ENCODE assay signal across 8 mouse cellular contexts in the genomic region with DNA sequence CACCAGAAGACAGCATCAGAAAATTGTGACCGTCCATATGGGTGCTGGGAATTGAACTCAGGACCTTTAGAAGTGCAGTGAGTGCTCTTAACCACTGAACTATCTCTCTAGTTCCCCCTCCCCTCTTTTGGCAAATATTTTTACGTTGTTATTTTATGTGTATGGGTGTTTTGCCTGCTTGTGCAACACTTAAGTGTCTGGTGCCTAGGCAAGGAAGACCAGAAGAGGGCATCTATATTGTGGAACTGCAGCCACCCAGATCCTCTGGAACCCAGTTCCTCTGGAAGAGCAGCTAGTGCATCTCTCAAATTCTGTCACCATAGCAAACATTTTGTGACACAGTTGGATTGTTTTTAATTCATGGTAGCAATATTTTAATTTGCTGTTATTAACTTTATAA. TPM values are rescaled to one million over a fixed set of nuclear protein-coding genes. Genes with fewer than 3 reads are reported as not detected.
DNase-seq lines count a peak whose midpoint lies in the region; ATAC-seq and TF ChIP-seq lines count a peak whose summit lies in the region.

No protein-coding gene starts in this region.

- peak; percentile 6; the same call in 1 of the 2 replicates for TF ChIP-seq CTCF in heart, adult 2 months (IDR thresholded peaks at IDR 0.05)
- TF ChIP-seq CTCF in liver, embryonic 14.5 days (IDR thresholded peaks at IDR 0.05; ENCODE audit: low read depth) = no peak

- no peak overlapping the region for H3K27ac ChIP-seq in heart, adult 2 months
- H3K27ac ChIP-seq in forebrain, embryonic 16.5 days (ENCODE audit: low read length) = no peak overlapping the region
- H3K27ac ChIP-seq in liver, embryonic 14.5 days = peak overlapping the region; percentile 87

- H3K4me2 ChIP-seq in forebrain, embryonic 16.5 days (ENCODE audit: low read length) = peak overlapping the region; percentile 70
- H3K4me2 ChIP-seq in liver, embryonic 14.5 days (ENCODE audit: low read depth) = peak overlapping the region; percentile 91

- TF ChIP-seq POLR2A in heart, adult 2 months (IDR thresholded peaks at IDR 0.05; ENCODE audit: insufficient read depth, low read depth, low read length) = no peak

- H3K27me3 ChIP-seq in heart, adult 2 months (ENCODE audit: control insufficient read depth, insufficient read depth, low read length) = no peaks in the 10 kb centered on the region
- H3K27me3 ChIP-seq in forebrain, embryonic 16.5 days (replicated peaks; ENCODE audit: control insufficient read depth, insufficient read depth, low read length) = no peaks in the 10 kb centered on the region
- H3K27me3 ChIP-seq in liver, embryonic 14.5 days (ENCODE audit: control insufficient read depth, insufficient read depth, low read length) = no peaks in the 10 kb centered on the region

- peaks cover 6% of the 10 kb centered on the region for H3K4me1 ChIP-seq in heart, adult 2 months (ENCODE audit: control insufficient read depth, insufficient read depth, low read length)
- peaks cover 24% of the 10 kb centered on the region for H3K4me1 ChIP-seq in forebrain, embryonic 16.5 days (replicated peaks; ENCODE audit: control insufficient read depth, insufficient read depth, low read length)
- peaks cover 14% of the 10 kb centered on the region in 2 experiments for H3K4me1 ChIP-seq in liver, embryonic 14.5 days (replicated peaks; ENCODE audit: control insufficient read depth in 2 of 2, insufficient read depth in 2 of 2, low read length in 1 of 2)

- no peak overlapping the region for H3K9ac ChIP-seq in heart, adult 2 months (ENCODE audit: low read depth, low read length)
- no peak overlapping the region for H3K9ac ChIP-seq in forebrain, embryonic 16.5 days (replicated peaks; ENCODE audit: low read depth, low read length)
- H3K9ac ChIP-seq in liver, embryonic 14.5 days (replicated peaks) = peak overlapping the region; percentile 98

- WGBS in heart, adult 2 months = 29% methylated on average over 2 of the region's 2 CpGs
- WGBS in forebrain, embryonic 16.5 days = 40% methylated on average over 2 of the region's 2 CpGs
- 28% methylated on average over 2 of the region's 2 CpGs for WGBS in liver, embryonic 14.5 days (ENCODE audit: insufficient replicate concordance)

- H3K36me3 ChIP-seq in heart, adult 2 months (ENCODE audit: control insufficient read depth, insufficient read depth, low read length) = peaks cover 20% of the 10 kb centered on the region
- H3K36me3 ChIP-seq in forebrain, embryonic 16.5 days (ENCODE audit: control insufficient read depth, insufficient read depth) = no peaks in the 10 kb centered on the region
- H3K36me3 ChIP-seq in liver, embryonic 14.5 days (replicated peaks; ENCODE audit: control insufficient read depth, insufficient read depth, low read depth) = no peaks in the 10 kb centered on the region

- intact Hi-C loops in heart, adult 2 months (cut with DNase I) = loop anchor here (10.0 kb wide), 1 partner anchor 932 kb away; the partner anchor contains the start of gene Lrrc3b
- intact Hi-C loops in heart, postnatal 14 days (cut with DNase I) = loop anchor here (5.0 to 10.0 kb wide), 2 partner anchors 50 to 1012 kb away; no protein-coding TSS in a partner anchor

- no peaks in the 10 kb centered on the region; the same call in 1 of the 2 replicates for H3K79me2 ChIP-seq in heart, adult 2 months (replicated peaks; ENCODE audit: control insufficient read depth, insufficient read depth, low read length)

- DNase-seq in heart, adult 2 months = no peak
- DNase-seq in heart, postnatal 14 days = no peak
- DNase-seq in A20 (ENCODE audit: low read depth, low spot score) = peak; percentile 66
- DNase-seq in liver, embryonic 14.5 days (ENCODE audit: low read depth in 3 of 3, low spot score in 3 of 3) = peak in 1 of 3 experiments; percentile 7
- no peak for DNase-seq in cerebellum, adult 9-11 months
- DNase-seq in right cerebral cortex, postnatal 14 days = no peak
- no peak for DNase-seq in MN1 (ENCODE audit: low spot score)

- no peaks in the 10 kb centered on the region for H3K9me3 ChIP-seq in forebrain, embryonic 16.5 days (ENCODE audit: control insufficient read depth, low read length)
- no peaks in the 10 kb centered on the region for H3K9me3 ChIP-seq in liver, embryonic 14.5 days (ENCODE audit: control insufficient read depth, low read length)

- TF ChIP-seq EP300 in heart, adult 2 months (IDR thresholded peaks at IDR 0.05; ENCODE audit: insufficient read depth, low read depth, low read length) = no peak
- no peak for TF ChIP-seq EP300 in liver, embryonic 14.5 days (IDR thresholded peaks at IDR 0.05; ENCODE audit: low read depth)

- ATAC-seq in forebrain, embryonic 16.5 days = no peak
- no peak for ATAC-seq in liver, embryonic 14.5 days (ENCODE audit: insufficient read depth)

- H3K4me3 ChIP-seq in heart, adult 2 months = peak overlapping the region; percentile 96
- peak overlapping the region; percentile 96 for H3K4me3 ChIP-seq in forebrain, embryonic 16.5 days (replicated peaks; ENCODE audit: low read length)
- peak overlapping the region; percentile 83 to 97 for H3K4me3 ChIP-seq in liver, embryonic 14.5 days (ENCODE audit: insufficient read depth in 1 of 2, low read depth in 2 of 2, low read length in 2 of 2)

RNA-seq across cellular contexts. Expression of gene Top2b, which starts 2.0 kb away (rescaled TPM):
- total RNA-seq in heart, adult 2 months (2021) = 10 to 100 TPM; 49.1 to 55.1 TPM
- polyA plus RNA-seq in heart, adult 2 months (2012; rRNA removed) = 9.9 and 30.3 TPM in 2 replicates
- 10 to 100 TPM; 75.5 to 80.6 TPM for total RNA-seq in heart, postnatal 14 days (2021)
- 106 and 127 TPM in 2 replicates for polyA plus RNA-seq in forebrain, embryonic 16.5 days (2015; fragmentation: Nextera tagmentation; extraction: Ambion mirVana)
- 8.9 and 16.5 TPM in 2 replicates for polyA plus RNA-seq in liver, embryonic 14.5 days (2012; rRNA removed)
- 21.0 and 21.1 TPM in 2 replicates for polyA plus RNA-seq in liver, embryonic 14.5 days (2014; fragmentation: Nextera tagmentation; extraction: Ambion mirVana)
